Mouse (Mus musculus): ENCODE measurements around the gene Aars2. TPM values are rescaled to one million over a fixed set of nuclear protein-coding genes. Genes with fewer than 3 reads are reported as not detected.

Gene Aars2
- total and polyA plus RNA-seq, 3 experiments, result 14.4 to 63.5 (median 25.6) TPM

DNA sequence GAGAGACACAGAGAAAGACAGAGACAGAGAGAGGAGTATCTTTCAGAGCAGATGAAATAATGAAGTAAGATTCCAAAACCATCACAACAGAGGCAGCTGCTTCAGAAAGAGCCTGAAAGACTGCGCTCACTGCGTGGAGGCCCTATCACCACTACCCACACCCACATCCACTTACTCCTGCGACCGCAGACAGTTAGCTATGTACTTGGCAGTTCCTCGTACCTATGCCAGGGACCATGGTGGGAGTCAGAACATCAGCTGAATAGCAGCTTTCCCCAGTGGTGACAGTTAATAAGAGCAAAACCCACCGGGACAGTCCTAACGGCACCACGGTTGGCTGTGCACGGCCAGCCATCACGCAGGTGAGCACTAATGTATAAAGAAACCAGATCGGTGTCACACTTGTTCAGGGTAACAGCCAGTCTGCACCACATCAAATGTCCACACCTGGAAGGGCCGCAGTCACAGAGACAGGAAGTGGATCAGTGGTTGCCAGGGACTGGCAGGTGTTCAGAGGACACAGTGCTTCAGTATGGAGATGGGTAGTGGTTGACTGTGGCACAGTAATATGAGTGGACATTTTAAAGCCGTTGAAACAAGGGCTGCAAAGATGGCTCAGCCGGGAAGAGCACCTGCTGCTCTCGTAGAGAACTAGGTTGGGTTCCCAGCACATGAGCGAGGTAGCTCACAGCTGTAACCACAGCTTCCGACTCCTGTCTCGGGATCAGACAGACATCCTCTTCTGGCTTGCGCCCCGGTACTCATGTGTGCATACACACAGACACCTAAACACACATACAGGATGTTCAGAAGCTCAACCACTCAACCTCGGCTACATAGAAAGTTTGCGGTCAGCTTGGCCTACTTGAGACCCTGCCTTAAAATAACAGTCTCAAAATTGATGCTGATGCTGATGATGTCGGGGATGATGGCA lies 18.1 kb upstream of the Aars2 start:
- Histone ChIP-seq H3K9me3 (replicated peaks; ENCODE audit: insufficient read depth, low read length) (no peaks in the 10 kb centered on the region), H3K9ac (ENCODE audit: control insufficient read depth, low read depth, low read length, poor library complexity, severe bottlenecking) (no peak overlapping the region), H3K27ac (ENCODE audit: control insufficient read depth, low read depth, low read length) (no peak overlapping the region), H3K27me3 (ENCODE audit: control insufficient read depth in 1 of 2, insufficient read depth in 2 of 2, low read length in 2 of 2) (peaks cover 11 to 16% of the 10 kb centered on the region in 2 experiments), H3K36me3 (ENCODE audit: control insufficient read depth in 1 of 2, insufficient read depth in 2 of 2, low read length in 2 of 2) (no peaks in the 10 kb centered on the region), H3K4me1 (ENCODE audit: control insufficient read depth in 1 of 2, insufficient read depth in 2 of 2, low read length in 2 of 2) (no peaks in the 10 kb centered on the region), H3K4me3 (ENCODE audit: control insufficient read depth in 1 of 2, insufficient read depth in 1 of 2, low read depth in 2 of 2, low read length in 2 of 2) (no peak overlapping the region), H3K79me2 (ENCODE audit: control insufficient read depth, insufficient read depth, low read length, poor library complexity) (no peaks in the 10 kb centered on the region)
- DNase-seq (ENCODE audit: low read depth, low spot score), result no peak
- no peak for TF ChIP-seq ZC3H11A (IDR thresholded peaks at IDR 0.05; ENCODE audit: low read depth, low read length)
- no peak for TF ChIP-seq ELF1 (IDR thresholded peaks at IDR 0.05; ENCODE audit: low read depth, low read length)
- TF ChIP-seq MAFK (IDR thresholded peaks at IDR 0.05; ENCODE audit: borderline replicate concordance, low read depth, low read length), result no peak
- TF ChIP-seq USF1 (IDR thresholded peaks at IDR 0.05; ENCODE audit: low read depth, low read length), result no peak
- TF ChIP-seq NRF1 (IDR thresholded peaks at IDR 0.05; ENCODE audit: insufficient read depth, low read depth, low read length, poor library complexity, severe bottlenecking), result no peak
- TF ChIP-seq CHD2 (IDR thresholded peaks at IDR 0.05; ENCODE audit: low read length), result no peak
- no peak for TF ChIP-seq ZNF384 (IDR thresholded peaks at IDR 0.05; ENCODE audit: low read depth, low read length)
- TF ChIP-seq TAL1 (IDR thresholded peaks at IDR 0.05; ENCODE audit: low read length), result no peak
- no peak for TF ChIP-seq ZKSCAN1 (IDR thresholded peaks at IDR 0.05; ENCODE audit: low read depth, low read length)
- TF ChIP-seq POLR2AphosphoS2 (IDR thresholded peaks at IDR 0.05; ENCODE audit: low read length), result no peak
- no peak for TF ChIP-seq RCOR1 (IDR thresholded peaks at IDR 0.05; ENCODE audit: low read depth, low read length)

- H3K4me3 ChIP-seq (ENCODE audit: control insufficient read depth in 1 of 2, insufficient read depth in 1 of 2, low read depth in 2 of 2, low read length in 2 of 2), result no peak overlapping the region
- TF ChIP-seq MYC (IDR thresholded peaks at IDR 0.05; ENCODE audit: low read depth, low read length) (no peak), MXI1 (IDR thresholded peaks at IDR 0.05; ENCODE audit: low read depth, low read length) (no peak), SIN3A (IDR thresholded peaks at IDR 0.05; ENCODE audit: low read length) (no peak), POLR2AphosphoS2 (IDR thresholded peaks at IDR 0.05; ENCODE audit: low read length) (no peak), MAX (IDR thresholded peaks at IDR 0.05; ENCODE audit: low read length) (no peak), ZNF384 (IDR thresholded peaks at IDR 0.05; ENCODE audit: low read depth, low read length) (no peak), RCOR1 (IDR thresholded peaks at IDR 0.05; ENCODE audit: low read depth, low read length) (no peak), POLR2AphosphoS5 (IDR thresholded peaks at IDR 0.05; ENCODE audit: borderline replicate concordance, low read depth, low read length) (no peak), ZKSCAN1 (IDR thresholded peaks at IDR 0.05; ENCODE audit: low read depth, low read length) (no peak), NRF1 (IDR thresholded peaks at IDR 0.05; ENCODE audit: insufficient read depth, low read depth, low read length, poor library complexity, severe bottlenecking) (no peak), RAD21 (IDR thresholded peaks at IDR 0.05; ENCODE audit: low read depth, low read length) (no peak), NELFE (IDR thresholded peaks at IDR 0.05; ENCODE audit: low read depth, low read length) (no peak), MAZ (IDR thresholded peaks at IDR 0.05; ENCODE audit: low read depth, low read length) (no peak), JUND (IDR thresholded peaks at IDR 0.05; ENCODE audit: low read depth, low read length) (no peak), TBP (IDR thresholded peaks at IDR 0.05; ENCODE audit: low read depth, low read length) (no peak)
- no peaks in the 10 kb centered on the region for H3K4me1 ChIP-seq (ENCODE audit: control insufficient read depth in 1 of 2, insufficient read depth in 2 of 2, low read length in 2 of 2)
- H3K9ac ChIP-seq (ENCODE audit: control insufficient read depth, low read depth, low read length, poor library complexity, severe bottlenecking), result no peak overlapping the region
- peaks cover 15 to 20% of the 10 kb centered on the region in 2 experiments for H3K27me3 ChIP-seq (ENCODE audit: control insufficient read depth in 1 of 2, insufficient read depth in 2 of 2, low read length in 2 of 2)
- H3K9me3 ChIP-seq (replicated peaks; ENCODE audit: insufficient read depth, low read length), result no peaks in the 10 kb centered on the region
- no peaks in the 10 kb centered on the region for H3K36me3 ChIP-seq (ENCODE audit: control insufficient read depth in 1 of 2, insufficient read depth in 2 of 2, low read length in 2 of 2)
- H3K79me2 ChIP-seq (ENCODE audit: control insufficient read depth, insufficient read depth, low read length, poor library complexity), result no peaks in the 10 kb centered on the region
- H3K27ac ChIP-seq (ENCODE audit: control insufficient read depth, low read depth, low read length), result no peak overlapping the region
- no peak for DNase-seq (ENCODE audit: low read depth, low spot score)
These were observed 16.9 kb upstream of the Aars2 start for GRCm38 (mm10) chr17:45489736-45490135.
